Mouse (Mus musculus): Measurements from ENCODE around the gene Scmh1. TPM values are rescaled to one million over a fixed set of nuclear protein-coding genes. Genes with fewer than 3 reads are reported as not detected.

Gene Scmh1
- polyA plus RNA-seq, 1 experiment from 2014 or later = 40.0 TPM

Other genes starting within 250 kb of the Scmh1 start
- 3.7 and 4.0 TPM in 2 replicates for gene Edn2, start 244.1 kb upstream of the Scmh1 start, polyA plus RNA-seq (2015; fragmentation: Nextera tagmentation; extraction: Ambion mirVana)
- 0.11 and 0.15 TPM in 2 replicates for gene Foxo6, start 117.9 kb upstream of the Scmh1 start, polyA plus RNA-seq (2015; fragmentation: Nextera tagmentation; extraction: Ambion mirVana)
- not detected in 2 replicates for gene Slfnl1, start 127.0 kb downstream of the Scmh1 start, polyA plus RNA-seq (2015; fragmentation: Nextera tagmentation; extraction: Ambion mirVana)
- gene Ctps, start 165.0 kb downstream of the Scmh1 start, polyA plus RNA-seq (2015; fragmentation: Nextera tagmentation; extraction: Ambion mirVana) = 63.2 and 63.8 TPM in 2 replicates
- not detected in 2 replicates for gene Gm8439, start 183.5 kb downstream of the Scmh1 start, polyA plus RNA-seq (2015; fragmentation: Nextera tagmentation; extraction: Ambion mirVana)

Measured in stomach, embryonic 16.5 days (tissue).